Mouse (Mus musculus): ENCODE measurements at regions not wholly inside any gene's neighbourhood (a gene's known extent, or its start where the extent isn't known, plus 50 kb on each side); places are given as distances from the start of the nearest gene placed in this dataset.

- TF ChIP-seq POLR2A (IDR thresholded peaks at IDR 0.05; ENCODE audit: low read depth, low read length) (no peak), MAX (IDR thresholded peaks at IDR 0.05; ENCODE audit: low read length) (no peak), CTCF (conservative IDR thresholded peaks at IDR 0.05 in 1 of 2, IDR thresholded peaks at IDR 0.05 in 1 of 2; ENCODE audit: low read depth in 2 of 2, low read length in 2 of 2) (no peak), CHD1 (IDR thresholded peaks at IDR 0.05; ENCODE audit: low read depth, low read length) (no peak), NELFE (IDR thresholded peaks at IDR 0.05; ENCODE audit: low read depth, low read length) (no peak), USF2 (conservative IDR thresholded peaks at IDR 0.05; ENCODE audit: low read depth, low read length) (no peak), EP300 (IDR thresholded peaks at IDR 0.05; ENCODE audit: low read length) (no peak)
Measured at GRCm38 (mm10) chr12:25224644-25225043, 127.7 kb upstream of the Id2 start.
